Mouse (Mus musculus): Measurements from ENCODE around the gene Tshz2.

The Tshz2 gene

GRCm38 (mm10) chr2:170120139-170121027, 487.6 kb downstream of the Tshz2 start:
- no peak for DNase-seq

Measured in right cerebral cortex, adult 18-20 months (tissue).